Mouse (Mus musculus): ENCODE data around the gene Rbm20.

- no peak for TF ChIP-seq CTCF (IDR thresholded peaks at IDR 0.05; ENCODE audit: low read depth, low read length)
- TF ChIP-seq POLR2A (IDR thresholded peaks at IDR 0.05; ENCODE audit: insufficient read depth, low read length), result no peak
- no peak for TF ChIP-seq EP300 (IDR thresholded peaks at IDR 0.05; ENCODE audit: insufficient read depth, low read depth, low read length)
Measured at GRCm38 (mm10) chr19:53899941-53900610, 223.0 kb downstream of the Rbm20 start.
